Mouse (Mus musculus): ENCODE measurements around the gene Rabep2. TPM values are rescaled to one million over a fixed set of nuclear protein-coding genes. Genes with fewer than 3 reads are reported as not detected.
A peak's percentile ranks its signal among the peaks of the same experiment; 100 is the strongest.
"Not testable (repeated sequence)": the region's sequence is repeated elsewhere in the genome, so short reads cannot be mapped to it uniquely, and the experiment has no call there.

The Rabep2 gene
- 19.5 and 20.2 TPM in 2 replicates for polyA plus RNA-seq (2014; fragmentation: Nextera tagmentation; extraction: Ambion mirVana)

DNA sequence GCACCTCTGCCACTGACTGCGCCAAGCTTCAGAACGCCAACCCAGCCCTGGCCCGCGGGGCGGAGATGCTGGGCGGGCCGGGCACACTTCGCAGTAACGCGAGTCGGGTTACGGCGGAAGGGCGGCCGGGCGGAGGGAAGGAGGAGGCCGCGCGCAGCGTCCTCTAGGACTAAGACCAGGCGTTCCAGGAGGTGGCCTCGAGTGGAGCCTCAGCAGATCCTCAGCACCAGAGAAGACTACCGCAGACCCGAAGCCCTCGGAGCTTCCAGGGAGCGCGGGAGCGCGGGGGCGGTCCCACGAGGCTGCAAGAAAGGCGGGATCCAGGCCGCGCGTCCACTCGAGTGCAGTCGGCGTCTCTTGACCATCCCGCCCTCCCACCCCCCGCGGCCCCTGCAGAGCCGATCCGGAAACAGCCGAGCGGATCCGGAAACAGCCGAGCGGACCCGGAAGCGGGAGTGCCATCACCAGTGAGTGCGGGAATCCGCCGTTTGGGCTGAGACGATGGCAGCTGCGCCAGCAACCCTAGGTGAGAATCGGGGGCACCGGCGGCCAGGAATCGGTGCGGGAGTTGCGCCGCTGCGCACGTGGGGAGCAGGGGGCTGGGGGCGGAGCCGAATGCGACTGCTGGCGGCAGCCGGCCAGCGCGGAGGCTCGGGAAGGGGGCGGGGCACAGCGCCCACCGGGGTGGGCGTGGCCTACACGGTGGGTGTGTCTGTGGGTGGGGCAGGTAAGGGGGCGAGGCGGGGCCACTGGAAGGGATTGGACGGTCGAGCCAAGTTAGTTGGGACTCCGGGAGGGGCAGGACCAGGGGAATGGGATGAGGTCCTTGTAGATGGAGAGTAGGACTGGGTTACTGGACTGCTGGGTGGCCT lies at the start of gene Rabep2:
Rabep2 (plus strand) TSS at position 129 of the 872 bp plus-strand sequence.
- no peaks in the 10 kb centered on the region for H3K4me1 ChIP-seq (replicated peaks; ENCODE audit: control insufficient read depth, insufficient read depth, low read length)
- peak; percentile 95 for ATAC-seq (ENCODE audit: low FRiP score)

DNA sequence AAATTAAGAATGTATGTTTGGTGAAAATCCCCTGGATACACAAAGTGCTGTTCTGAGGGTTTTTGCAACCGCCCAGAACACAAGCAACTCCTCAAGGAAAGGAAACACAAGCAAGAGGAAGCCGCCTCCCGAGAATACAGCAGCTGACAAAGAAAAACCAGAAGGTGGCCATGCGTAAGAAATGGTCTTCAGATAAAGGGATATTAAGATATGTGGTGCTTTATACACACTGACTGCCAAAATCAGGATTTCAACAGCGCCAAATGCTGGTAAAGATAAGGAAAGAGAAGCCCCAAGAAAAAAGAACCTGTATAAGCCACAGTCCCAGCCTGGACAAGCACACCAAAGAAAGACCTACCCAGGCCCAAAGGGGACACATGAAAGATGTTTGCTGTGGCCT lies 45.0 kb upstream of the Rabep2 start:
- ATAC-seq (ENCODE audit: low FRiP score) (no peak), DNase-seq (ENCODE audit: low spot score) (no peak)
- H3K9ac ChIP-seq (ENCODE audit: low read depth, low read length): no peak overlapping the region
- no peak overlapping the region for H3K4me3 ChIP-seq (ENCODE audit: low read depth, low read length)
- no peak overlapping the region for H3K27ac ChIP-seq (ENCODE audit: low read depth, low read length)
- 89% methylated on average over 5 of the region's 5 CpGs for WGBS
- no peak overlapping the region for H3K4me2 ChIP-seq (replicated peaks; ENCODE audit: low read depth, low read length)
- no peaks in the 10 kb centered on the region for H3K27me3 ChIP-seq (ENCODE audit: control insufficient read depth, insufficient read depth, low read length)
- H3K4me1 ChIP-seq (replicated peaks; ENCODE audit: control insufficient read depth, insufficient read depth, low read length): no peaks in the 10 kb centered on the region
- no peaks in the 10 kb centered on the region for H3K9me3 ChIP-seq (ENCODE audit: control insufficient read depth, low read length)
- H3K36me3 ChIP-seq (ENCODE audit: control insufficient read depth, insufficient read depth, low read length): 0 out of 2 replicates have a peak, but pooled peaks cover 4% of the 10 kb centered on the region

More for the DNA sequence above, at the start of gene Rabep2:
- peak within 1 kb of the TSS; percentile 87 for H3K9ac ChIP-seq (ENCODE audit: low read depth, low read length)
- peak within 1 kb of the TSS; percentile 75 for H3K4me2 ChIP-seq (replicated peaks; ENCODE audit: low read depth, low read length)
- DNase-seq (ENCODE audit: low spot score): peak; percentile 96
- under 1% methylated on average over 74 of the region's 82 CpGs for WGBS
- H3K4me3 ChIP-seq (ENCODE audit: low read depth, low read length): peak within 1 kb of the TSS; percentile 74
- H3K27me3 ChIP-seq (ENCODE audit: control insufficient read depth, insufficient read depth, low read length): no peaks in the 10 kb centered on the region
- no peaks in the 10 kb centered on the region for H3K36me3 ChIP-seq (ENCODE audit: control insufficient read depth, insufficient read depth, low read length)
- H3K27ac ChIP-seq (ENCODE audit: low read depth, low read length): peak within 1 kb of the TSS; percentile 85
- no peaks in the 10 kb centered on the region for H3K9me3 ChIP-seq (ENCODE audit: control insufficient read depth, low read length)

DNA sequence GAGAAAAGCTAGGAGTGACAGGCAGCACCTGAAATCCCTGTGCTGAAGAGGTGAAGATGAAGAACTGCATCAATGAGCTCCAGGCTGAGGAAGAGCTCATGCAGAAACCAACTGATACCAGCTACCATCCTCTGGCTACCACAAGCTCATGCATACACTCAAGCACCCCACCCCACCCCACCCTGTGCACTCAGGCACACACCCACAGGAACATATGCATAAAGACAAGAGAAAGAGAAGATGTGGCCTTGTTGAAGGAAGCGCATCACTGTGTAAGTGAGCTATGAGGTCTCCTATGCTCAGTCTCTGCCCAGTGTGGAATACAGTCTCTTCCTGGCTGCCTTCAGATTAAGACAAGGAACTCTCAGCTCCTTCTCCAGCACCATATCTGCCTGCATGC lies 40.4 kb upstream of the Rabep2 start:
- no peaks in the 10 kb centered on the region for H3K9me3 ChIP-seq (ENCODE audit: control insufficient read depth, low read length)
- no peak overlapping the region for H3K4me3 ChIP-seq (ENCODE audit: low read depth, low read length)
- ATAC-seq (ENCODE audit: low FRiP score) (no peak), DNase-seq (ENCODE audit: low spot score) (no peak)
- H3K27ac ChIP-seq (ENCODE audit: low read depth, low read length): no peak overlapping the region
- WGBS: 100% methylated on average over 1 of the region's 1 CpGs
- no peak overlapping the region for H3K4me2 ChIP-seq (replicated peaks; ENCODE audit: low read depth, low read length)
- no peaks in the 10 kb centered on the region for H3K27me3 ChIP-seq (ENCODE audit: control insufficient read depth, insufficient read depth, low read length)
- no peaks in the 10 kb centered on the region for H3K4me1 ChIP-seq (replicated peaks; ENCODE audit: control insufficient read depth, insufficient read depth, low read length)
- H3K36me3 ChIP-seq (ENCODE audit: control insufficient read depth, insufficient read depth, low read length): peaks cover 9% of the 10 kb centered on the region; the same call in 1 of the 2 replicates
- H3K9ac ChIP-seq (ENCODE audit: low read depth, low read length): no peak overlapping the region

DNA sequence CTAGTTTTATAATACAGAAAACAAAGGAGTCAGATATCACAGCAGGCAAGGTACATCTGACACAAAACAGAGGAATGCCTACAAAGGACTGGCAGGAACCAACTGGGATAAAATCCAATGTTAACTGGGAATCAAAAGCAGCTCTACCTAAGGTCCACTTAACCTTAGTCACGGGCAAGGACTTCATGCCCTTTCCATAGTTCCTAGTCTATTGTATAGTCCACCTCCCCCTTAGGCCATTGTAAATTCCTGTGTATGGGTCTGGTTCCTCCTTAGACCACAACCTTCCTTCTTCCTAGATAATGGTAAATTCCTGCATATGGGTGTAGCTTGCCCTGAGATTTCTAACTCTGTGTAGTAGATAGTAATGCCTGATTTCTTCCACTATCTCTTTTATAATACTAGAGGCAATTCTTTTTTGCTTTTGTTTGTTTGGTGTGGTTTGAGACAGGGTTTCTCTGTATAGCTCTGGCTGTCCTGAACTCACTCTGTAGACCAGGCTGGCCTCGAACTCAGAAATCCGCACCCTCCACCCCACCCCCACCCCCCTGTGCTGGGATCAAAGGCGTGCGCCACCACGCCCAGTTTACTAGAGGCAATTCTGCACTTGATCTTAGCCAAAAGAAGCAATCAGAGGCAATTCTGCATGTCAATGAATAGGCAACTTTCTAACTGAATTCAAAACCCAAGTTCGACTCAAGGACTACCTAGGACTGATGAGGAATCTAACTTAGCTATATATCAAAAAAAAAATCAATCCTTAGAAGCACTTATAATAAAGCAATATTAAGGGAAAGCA lies 36.3 kb upstream of the Rabep2 start:
- not testable (repeated sequence) for H3K9me3 ChIP-seq (ENCODE audit: control insufficient read depth, low read length); H3K4me1 ChIP-seq (replicated peaks; ENCODE audit: control insufficient read depth, insufficient read depth, low read length); DNase-seq (ENCODE audit: low spot score); H3K4me3 ChIP-seq (ENCODE audit: low read depth, low read length); ATAC-seq (ENCODE audit: low FRiP score); H3K36me3 ChIP-seq (ENCODE audit: control insufficient read depth, insufficient read depth, low read length); H3K4me2 ChIP-seq (replicated peaks; ENCODE audit: low read depth, low read length); H3K27me3 ChIP-seq (ENCODE audit: control insufficient read depth, insufficient read depth, low read length); H3K27ac ChIP-seq (ENCODE audit: low read depth, low read length); H3K9ac ChIP-seq (ENCODE audit: low read depth, low read length)
- WGBS: 87% methylated on average over 7 of the region's 7 CpGs

DNA sequence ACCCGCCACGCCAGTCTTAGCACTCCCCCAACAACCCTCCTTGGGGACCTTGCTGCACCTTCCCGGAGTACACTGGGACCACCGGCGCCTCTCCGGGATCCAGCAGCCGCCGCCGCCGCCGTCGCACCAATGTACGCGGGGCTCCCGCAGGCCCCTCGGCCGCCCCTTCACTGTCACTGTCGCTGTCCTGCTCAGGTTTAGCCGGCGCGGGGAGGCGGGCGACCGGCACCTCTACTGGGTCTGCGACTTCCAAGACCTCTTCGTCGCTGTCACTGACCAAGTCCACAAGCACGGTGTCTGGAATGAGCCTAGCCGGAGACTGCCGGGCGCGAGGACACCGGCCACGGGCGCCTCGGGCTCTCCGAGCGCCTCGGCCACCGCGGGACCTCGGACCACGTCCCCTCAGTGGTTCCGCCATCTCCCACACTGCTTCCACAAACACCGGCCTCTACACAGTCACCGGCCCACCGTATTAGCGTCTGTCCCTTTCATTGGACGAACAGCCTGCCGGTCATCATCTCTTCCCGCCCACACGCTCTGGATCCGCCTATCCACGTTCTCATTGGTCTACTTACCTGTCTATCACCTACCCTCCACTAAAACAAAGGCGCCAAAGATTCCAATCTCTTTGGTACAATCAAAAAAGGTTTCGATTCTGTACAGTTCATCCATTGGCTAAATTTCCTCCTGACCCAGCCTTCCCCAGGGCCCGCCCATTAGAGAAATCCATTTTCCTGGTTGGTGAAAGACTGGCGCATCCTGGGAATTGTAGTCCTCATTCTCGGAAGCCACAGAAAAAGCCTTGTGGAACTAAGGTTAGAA lies 32.0 kb upstream of the Rabep2 start, which contains the start of gene Nfatc2ip:
Nfatc2ip (minus strand) TSS at position 440 of the 822 bp plus-strand sequence.
- no peaks in the 10 kb centered on the region for H3K9me3 ChIP-seq (ENCODE audit: control insufficient read depth, low read length)
- peak; percentile 100 for ATAC-seq (ENCODE audit: low FRiP score)
- H3K27ac ChIP-seq (ENCODE audit: low read depth, low read length): 0 out of 2 replicates have a peak within 1 kb of the TSS, but pooled peaks have one; percentile 42
- H3K36me3 ChIP-seq (ENCODE audit: control insufficient read depth, insufficient read depth, low read length): no peaks in the 10 kb centered on the region
- no peaks in the 10 kb centered on the region; the same call in 1 of the 2 replicates for H3K4me1 ChIP-seq (replicated peaks; ENCODE audit: control insufficient read depth, insufficient read depth, low read length)
- peak within 1 kb of the TSS; percentile 80 for H3K4me2 ChIP-seq (replicated peaks; ENCODE audit: low read depth, low read length)
- peak within 1 kb of the TSS; percentile 76 for H3K4me3 ChIP-seq (ENCODE audit: low read depth, low read length)
- DNase-seq (ENCODE audit: low spot score): peak; percentile 99
- H3K27me3 ChIP-seq (ENCODE audit: control insufficient read depth, insufficient read depth, low read length): no peaks in the 10 kb centered on the region
- peak within 1 kb of the TSS; percentile 77 for H3K9ac ChIP-seq (ENCODE audit: low read depth, low read length)
- under 1% methylated on average over 59 of the region's 59 CpGs for WGBS

DNA sequence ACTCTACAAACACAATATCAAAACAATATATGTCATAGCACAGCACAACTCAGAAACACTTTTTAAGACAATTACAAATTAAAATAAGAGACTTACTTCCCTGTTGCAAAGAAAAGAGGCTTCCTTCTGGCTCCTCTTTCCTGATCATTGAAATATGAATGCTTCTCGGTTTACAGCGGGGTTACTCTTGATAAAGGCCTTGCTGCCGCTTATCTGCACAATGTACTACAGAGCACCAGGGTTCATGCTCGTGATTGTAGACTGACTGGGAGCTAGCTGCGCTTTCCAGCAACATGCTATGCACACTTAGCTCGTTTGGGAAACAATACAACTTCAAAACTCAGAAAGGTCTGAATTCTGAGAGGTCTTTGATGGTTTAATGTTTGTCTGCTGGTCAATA lies 31.3 kb upstream of the Rabep2 start:
- Histone ChIP-seq H3K9me3 (ENCODE audit: control insufficient read depth, low read length) (no peaks in the 10 kb centered on the region), H3K4me1 (replicated peaks; ENCODE audit: control insufficient read depth, insufficient read depth, low read length) (no peaks in the 10 kb centered on the region; the same call in 1 of the 2 replicates), H3K27me3 (ENCODE audit: control insufficient read depth, insufficient read depth, low read length) (no peaks in the 10 kb centered on the region), H3K4me3 (ENCODE audit: low read depth, low read length) (no peak overlapping the region), H3K9ac (ENCODE audit: low read depth, low read length) (no peak overlapping the region), H3K27ac (ENCODE audit: low read depth, low read length) (no peak overlapping the region), H3K4me2 (replicated peaks; ENCODE audit: low read depth, low read length) (no peak overlapping the region), H3K36me3 (ENCODE audit: control insufficient read depth, insufficient read depth, low read length) (no peaks in the 10 kb centered on the region)
- whole genome bisulfite sequencing: 53% methylated on average over 6 of the region's 6 CpGs
- DNase-seq (ENCODE audit: low spot score): no peak
- ATAC-seq (ENCODE audit: low FRiP score): no peak

DNA sequence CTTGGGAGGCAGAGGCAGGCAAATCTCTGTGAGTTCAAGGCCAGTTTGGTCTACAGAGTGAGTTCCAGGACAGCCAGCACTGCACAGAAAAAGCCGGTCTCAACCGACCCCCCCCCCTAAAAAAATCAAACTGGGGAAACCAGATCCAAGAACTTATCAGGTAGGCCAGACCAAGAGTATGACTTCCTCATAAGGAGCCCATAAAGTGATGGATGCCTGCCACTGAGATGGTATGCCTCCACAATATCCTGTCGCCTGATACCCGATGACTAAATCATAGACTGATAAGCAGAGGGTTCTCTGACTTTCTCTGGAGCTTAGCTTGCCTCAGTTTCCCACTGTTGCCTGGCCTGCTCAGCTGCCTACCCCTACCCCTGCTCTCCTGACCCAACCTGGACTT lies 30.7 kb upstream of the Rabep2 start:
- no peak overlapping the region for H3K4me2 ChIP-seq (replicated peaks; ENCODE audit: low read depth, low read length)
- H3K9me3 ChIP-seq (ENCODE audit: control insufficient read depth, low read length): no peaks in the 10 kb centered on the region
- no peaks in the 10 kb centered on the region; the same call in 1 of the 2 replicates for H3K4me1 ChIP-seq (replicated peaks; ENCODE audit: control insufficient read depth, insufficient read depth, low read length)
- H3K27ac ChIP-seq (ENCODE audit: low read depth, low read length): no peak overlapping the region
- ATAC-seq (ENCODE audit: low FRiP score): no peak
- WGBS: 92% methylated on average over 4 of the region's 4 CpGs
- no peaks in the 10 kb centered on the region for H3K36me3 ChIP-seq (ENCODE audit: control insufficient read depth, insufficient read depth, low read length)
- H3K9ac ChIP-seq (ENCODE audit: low read depth, low read length): no peak overlapping the region
- H3K27me3 ChIP-seq (ENCODE audit: control insufficient read depth, insufficient read depth, low read length): no peaks in the 10 kb centered on the region
- no peak overlapping the region for H3K4me3 ChIP-seq (ENCODE audit: low read depth, low read length)
- DNase-seq (ENCODE audit: low spot score): no peak

DNA sequence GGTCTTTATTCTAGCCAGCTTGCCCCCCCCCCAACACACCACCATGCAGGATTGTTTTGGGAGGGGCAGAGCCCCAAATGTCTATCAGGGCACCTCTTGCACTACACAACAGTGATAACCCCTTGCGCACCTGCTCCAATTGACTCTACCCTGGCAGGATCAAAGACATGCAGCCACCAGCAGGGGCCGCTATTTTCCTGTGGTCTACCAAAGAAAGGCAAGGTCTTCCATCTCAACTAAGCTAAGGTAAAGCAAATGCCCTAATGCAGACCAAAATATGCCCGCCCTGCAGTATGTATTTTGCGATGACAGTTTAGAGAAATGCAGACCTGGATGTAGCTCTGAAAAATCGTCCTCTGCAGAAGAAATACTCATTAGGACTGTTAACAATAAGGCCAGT lies 29.0 kb upstream of the Rabep2 start:
- Histone ChIP-seq H3K9me3 (ENCODE audit: control insufficient read depth, low read length) (no peaks in the 10 kb centered on the region), H3K4me2 (replicated peaks; ENCODE audit: low read depth, low read length) (no peak overlapping the region), H3K27ac (ENCODE audit: low read depth, low read length) (no peak overlapping the region), H3K4me1 (replicated peaks; ENCODE audit: control insufficient read depth, insufficient read depth, low read length) (no peaks in the 10 kb centered on the region; the same call in 1 of the 2 replicates), H3K4me3 (ENCODE audit: low read depth, low read length) (no peak overlapping the region), H3K9ac (ENCODE audit: low read depth, low read length) (no peak overlapping the region), H3K27me3 (ENCODE audit: control insufficient read depth, insufficient read depth, low read length) (no peaks in the 10 kb centered on the region), H3K36me3 (ENCODE audit: control insufficient read depth, insufficient read depth, low read length) (no peaks in the 10 kb centered on the region)
- 13% methylated on average over 5 of the region's 5 CpGs for WGBS
- DNase-seq (ENCODE audit: low spot score) (peak; percentile 91), ATAC-seq (ENCODE audit: low FRiP score) (no peak)

Measured in hindbrain, embryonic 11.5 days (tissue).